Mouse (Mus musculus): ENCODE results near the gene Zfp85.
"Not testable (repeated sequence)": the region's sequence is repeated elsewhere in the genome, so short reads cannot be mapped to it uniquely, and the experiment has no call there.

Zfp85 gene

DNA sequence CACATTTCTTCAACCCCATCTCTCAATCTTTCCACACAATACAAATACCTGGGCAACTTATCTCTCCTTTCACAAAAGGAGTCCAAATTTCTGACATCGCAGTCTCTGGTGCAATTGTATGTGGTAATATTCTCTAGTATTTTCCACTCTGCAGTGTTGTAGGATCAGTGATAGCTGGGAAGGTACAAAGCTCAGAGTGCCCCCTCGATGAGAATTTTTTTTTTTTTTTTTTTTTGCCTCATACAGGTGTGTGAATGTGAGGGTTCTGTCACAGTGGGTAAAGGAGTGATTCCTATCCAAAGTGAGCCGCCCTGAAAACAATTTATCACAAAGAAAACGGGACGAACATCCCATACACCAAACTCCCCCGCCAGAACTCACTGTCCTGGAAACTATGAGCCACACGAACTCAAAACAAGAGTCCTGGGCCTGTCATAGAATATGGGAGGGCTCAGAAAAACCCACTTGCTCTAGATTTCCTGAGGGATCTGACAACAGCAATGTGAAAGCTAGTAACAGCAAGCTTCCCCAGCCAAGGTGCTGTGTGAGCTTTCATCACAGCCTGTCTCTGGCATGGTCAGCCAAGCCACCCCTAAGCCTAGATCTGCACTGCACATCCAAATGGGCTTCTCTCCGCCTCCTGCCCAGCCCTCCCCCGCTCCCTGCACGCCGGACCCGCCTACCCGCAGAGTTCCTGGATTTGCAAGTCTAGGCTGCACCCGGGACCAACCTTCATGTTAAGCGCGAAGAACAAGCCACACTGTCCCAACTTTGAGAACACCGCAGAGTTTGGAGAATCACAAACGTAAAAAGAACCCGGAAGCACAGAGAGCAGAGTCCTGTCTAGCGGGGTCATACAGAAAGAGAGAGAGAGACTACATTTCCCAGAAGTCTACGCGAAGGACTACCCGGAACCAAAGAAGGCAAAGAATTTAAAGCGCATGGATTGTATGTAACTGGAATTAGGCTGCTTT, at the start of gene Zfp85:
Zfp85 (minus strand) TSS at position 896 of the 974 bp plus-strand sequence.
- DNase-seq (ENCODE audit: low read depth, low spot score) = peak; percentile 95

DNA sequence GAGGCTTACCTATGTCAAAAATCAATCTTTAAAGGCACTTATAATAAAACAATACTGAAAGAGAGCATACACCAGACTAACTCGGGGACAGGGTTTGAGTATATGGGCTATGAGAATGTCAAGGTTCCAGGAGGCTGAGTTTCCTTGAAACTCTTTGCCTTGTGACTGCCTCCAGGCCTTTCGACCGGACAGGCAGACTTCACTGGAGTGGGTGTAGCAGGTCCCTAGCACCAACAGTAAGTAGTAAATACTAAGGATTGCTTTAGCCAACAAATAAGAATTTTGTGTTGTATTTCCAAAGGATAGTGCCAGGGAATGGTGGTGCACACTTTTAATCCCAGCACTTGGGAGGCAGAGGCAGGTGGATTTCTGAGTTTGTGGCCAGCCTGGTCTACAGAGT, 44.1 kb upstream of the Zfp85 start:
- peak; percentile 54 for DNase-seq (ENCODE audit: low read depth, low spot score)

DNA sequence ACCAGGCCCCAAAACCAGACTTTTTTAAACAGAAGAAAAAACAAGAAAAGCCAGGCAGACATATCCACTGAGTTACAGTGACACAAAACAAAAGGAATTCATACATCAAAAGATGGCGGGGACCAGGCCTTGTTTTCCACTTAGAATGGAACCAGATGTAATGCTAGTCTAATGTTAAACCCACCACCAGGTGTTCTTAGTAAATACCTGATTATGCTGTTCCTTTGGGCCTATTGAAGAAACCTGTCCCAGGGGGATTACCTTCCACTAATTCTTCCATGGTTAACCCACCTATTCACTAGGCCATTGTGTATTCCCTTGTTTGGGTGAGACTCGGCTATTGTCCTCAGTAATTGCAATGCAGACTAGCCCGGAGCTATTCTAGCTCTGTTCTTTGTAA, 43.6 kb upstream of the Zfp85 start:
- DNase-seq (ENCODE audit: low read depth, low spot score) = peak; percentile 82

DNA sequence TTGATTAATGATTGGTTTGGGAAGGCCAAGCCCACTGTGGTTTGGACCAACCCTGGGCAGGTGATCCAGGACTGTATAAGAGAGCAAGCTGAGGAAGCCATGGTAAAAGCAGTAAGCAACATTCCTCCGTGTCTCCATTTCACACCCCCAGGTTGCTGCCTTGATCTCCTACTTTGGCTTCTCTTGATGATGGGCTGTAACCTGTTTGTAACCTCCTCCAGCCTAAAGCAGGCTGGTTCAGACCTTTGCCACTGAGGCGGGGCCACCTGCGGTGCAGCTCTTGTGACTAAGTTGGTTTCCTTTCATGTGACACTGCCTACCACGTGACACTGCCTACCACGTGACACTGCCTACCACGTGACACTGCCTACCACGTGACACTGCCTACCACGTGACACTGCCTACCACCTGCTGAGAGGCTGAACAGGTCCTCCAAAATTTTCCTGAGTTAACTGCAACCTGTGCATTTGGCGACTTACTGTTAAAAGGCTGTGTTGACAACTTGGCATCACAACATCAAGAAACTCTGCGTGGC, 37.0 kb upstream of the Zfp85 start:
- DNase-seq (ENCODE audit: low read depth, low spot score) = peak; percentile 66

DNA sequence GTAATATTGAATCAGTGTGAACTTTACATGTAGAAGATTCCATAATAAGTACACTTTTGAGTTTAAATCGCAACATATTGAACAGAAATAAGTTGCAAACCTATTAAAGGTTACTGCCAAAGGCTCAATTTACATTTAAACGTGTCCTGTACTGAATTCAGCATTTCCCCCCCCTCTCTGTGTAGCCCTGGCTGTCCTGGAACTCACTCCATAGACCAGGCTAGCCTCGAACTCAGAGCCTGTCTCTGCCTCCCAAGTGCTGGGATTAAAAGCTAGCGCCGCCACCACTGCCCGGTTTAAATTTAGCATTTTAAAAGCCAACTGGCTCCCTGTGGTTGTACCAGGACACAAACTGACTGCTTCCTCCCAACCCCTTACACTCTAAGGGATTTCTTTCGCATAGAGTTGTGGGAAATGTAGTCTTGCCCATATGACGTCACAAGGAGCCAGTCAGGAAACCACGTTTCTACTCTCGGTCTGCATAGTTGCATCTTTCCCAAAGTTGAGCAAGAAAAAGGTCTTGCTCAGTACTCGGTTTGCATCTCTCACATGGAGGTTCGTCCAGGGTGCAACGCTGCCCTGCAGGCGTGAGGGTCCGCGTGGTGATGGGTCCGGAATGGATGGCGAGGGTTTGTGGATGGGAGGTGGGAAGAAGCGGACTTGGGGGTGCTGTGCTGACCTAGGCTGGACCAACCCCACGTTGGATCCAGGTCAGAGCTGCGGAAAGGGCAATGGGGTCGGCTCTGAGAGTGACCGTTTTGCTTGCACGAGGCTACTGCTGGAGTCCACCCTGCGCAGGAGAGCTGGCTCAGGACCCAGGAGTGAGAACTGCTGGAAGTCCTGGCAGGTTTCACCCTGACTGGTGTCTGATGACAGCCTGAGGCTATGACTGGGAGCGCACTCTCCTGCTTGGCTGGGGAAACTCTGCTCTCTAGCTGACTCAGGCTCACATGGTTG, 24.5 kb upstream of the Zfp85 start, which contains the start of gene Zfp493:
Zfp493 (plus strand) TSS at position 429 of the 957 bp plus-strand sequence.
- DNase-seq (ENCODE audit: low read depth, low spot score) = peak; percentile 97

DNA sequence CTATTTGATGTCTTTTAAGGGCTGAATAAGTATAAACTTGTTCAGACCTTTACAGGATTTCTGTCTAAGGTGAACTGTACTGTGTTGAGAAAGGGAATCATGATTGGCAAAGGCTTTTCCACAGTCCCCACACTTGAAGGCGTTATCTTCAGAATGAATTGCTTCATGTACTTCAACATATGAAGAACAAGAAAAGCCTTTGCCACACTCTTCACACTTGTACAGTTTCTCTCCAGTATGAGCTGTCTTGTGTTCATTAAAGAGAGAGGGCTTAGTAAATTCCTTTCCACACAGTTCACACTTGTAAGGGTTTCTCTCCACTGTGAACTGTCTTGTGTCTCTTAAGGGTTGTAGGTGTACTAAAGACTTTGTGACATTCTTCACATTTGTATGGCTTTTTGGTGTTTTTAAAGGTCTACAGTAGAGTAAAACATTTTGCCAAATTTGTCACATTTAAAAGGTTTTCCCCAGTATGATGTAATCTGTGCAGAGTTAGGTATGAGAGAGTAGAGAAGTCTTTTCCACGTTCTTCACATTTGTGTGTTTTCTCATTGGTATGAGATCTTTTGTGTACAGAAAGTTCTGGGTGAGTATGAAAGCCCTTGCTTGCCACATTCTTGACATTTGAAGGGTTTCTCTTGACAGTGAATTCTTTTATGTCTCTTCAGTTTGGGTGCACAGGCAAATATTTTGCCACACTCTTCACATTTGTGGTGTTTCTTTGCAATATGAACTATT, 8.2 kb upstream of the Zfp85 start:
- DNase-seq (ENCODE audit: low read depth, low spot score) = no peak

DNA sequence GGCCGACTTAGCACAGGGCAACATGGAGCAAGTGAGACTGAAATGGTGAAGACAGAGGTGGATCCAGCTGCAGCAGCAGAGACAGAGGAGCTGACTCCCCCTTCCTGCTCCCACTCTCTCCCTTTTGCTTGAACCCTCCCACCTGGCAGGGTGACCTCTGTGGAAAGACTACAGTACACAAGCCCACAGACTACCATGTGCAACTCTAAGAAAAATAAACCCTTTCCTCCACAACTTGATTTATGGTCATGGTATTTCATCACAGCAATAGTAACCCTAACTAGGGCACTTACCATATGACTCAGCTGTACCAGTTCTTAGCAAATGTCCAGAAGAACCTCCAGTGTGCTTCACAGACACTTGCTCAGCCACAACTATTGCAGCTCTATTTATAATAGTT, 4.9 kb upstream of the Zfp85 start:
- DNase-seq (ENCODE audit: low read depth, low spot score) = no peak

DNA sequence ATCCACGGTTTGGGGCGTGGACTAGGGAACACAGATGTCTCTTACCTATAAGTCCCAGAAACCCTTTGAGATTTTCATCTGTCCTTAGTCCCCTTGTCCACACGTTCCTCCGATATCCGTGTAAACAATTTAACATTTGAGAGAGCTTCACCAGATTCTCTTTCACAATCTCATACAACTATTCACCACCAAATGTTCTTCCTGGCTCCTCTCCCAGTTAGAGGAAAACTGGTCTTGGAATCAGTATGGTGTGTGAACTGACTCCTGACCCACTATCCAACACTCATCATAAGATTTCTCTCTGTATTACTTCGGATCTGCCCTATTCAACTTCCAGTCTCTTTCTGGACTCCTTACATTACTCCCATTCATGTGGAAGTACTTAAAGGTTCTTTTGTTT, 733 bp upstream of the Zfp85 start:
- DNase-seq (ENCODE audit: low read depth, low spot score) = no peak

DNA sequence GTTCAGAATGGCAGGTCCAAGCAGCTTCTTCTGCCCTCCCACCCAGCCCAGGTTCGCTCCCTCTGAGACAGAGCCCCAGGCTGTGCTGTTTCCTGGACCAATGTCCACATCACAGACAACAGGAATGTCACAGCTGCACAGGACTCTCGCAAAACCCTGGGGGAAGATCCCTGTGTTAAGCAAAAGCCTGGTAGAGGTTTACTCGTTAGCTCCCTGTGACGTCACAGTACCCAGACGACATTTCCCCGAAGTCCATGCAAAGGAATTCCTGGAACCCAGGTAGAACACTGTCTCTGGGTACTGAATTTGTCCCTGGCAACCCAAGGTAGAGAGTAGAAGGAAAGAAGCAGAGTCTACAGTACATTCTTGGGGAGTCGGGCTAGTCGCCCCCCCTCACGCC, 11.1 kb downstream of the Zfp85 start:
- DNase-seq (ENCODE audit: low read depth, low spot score) = peak; percentile 71

DNA sequence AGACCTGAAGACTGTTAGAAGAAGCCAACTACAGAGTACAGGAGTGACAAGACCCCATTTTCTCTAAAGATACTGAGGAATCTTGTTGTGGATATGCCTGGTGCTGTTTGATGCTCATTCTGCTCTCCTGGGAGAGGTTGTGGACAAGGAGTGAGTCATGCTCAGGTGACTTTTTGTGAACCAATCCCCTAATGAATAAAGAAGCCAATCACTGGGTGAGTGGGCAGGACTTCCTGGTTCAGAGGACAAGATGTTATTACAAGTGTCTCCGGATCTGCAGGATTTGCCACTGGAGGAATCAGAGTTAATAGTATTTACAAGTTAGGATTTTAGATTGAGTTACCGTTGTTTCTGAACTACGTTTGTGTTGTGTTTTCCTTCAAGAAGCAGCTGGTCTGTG, 12.1 kb downstream of the Zfp85 start:
- peak; percentile 87 for DNase-seq (ENCODE audit: low read depth, low spot score)

DNA sequence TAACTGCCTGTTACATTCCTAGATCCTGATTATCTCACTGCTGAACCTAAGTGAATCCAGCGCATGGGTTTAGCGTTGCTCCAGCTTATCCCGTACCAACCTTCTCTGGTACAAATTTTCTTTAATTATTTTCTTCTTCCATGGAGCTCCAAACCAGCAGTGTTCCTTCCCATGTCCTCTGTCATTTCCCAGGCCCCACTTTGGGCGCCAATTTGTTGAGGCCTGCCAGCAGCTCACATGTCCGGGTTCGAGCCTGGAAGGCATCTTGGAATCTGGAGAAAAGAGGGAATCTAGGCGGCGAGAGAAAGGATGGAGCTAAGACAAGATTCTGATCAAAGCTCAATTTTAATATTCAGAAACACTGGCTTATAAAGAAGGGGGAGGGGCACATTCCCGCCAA, 20.6 kb downstream of the Zfp85 start:
- peak; percentile 54 for DNase-seq (ENCODE audit: low read depth, low spot score)

DNA sequence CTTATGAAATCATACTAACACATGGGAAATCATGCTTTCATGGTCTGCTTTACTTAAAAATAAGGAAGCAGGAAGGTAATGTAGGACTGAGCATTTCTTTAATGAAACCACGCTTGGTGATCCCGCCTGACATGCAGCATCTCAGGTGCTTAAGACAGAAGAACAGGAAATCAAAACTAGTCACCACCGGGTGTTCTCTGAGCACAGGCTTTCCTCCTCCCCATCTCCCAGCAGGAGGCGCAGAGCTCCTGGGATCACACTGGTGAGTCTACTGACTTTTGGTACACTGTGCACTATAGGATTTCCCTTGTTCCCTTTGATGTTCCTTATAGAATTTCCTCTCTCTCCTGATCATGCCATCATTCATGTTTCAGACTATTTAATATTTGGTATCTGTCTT, 25.6 kb downstream of the Zfp85 start:
- DNase-seq (ENCODE audit: low read depth, low spot score) = peak; percentile 40

DNA sequence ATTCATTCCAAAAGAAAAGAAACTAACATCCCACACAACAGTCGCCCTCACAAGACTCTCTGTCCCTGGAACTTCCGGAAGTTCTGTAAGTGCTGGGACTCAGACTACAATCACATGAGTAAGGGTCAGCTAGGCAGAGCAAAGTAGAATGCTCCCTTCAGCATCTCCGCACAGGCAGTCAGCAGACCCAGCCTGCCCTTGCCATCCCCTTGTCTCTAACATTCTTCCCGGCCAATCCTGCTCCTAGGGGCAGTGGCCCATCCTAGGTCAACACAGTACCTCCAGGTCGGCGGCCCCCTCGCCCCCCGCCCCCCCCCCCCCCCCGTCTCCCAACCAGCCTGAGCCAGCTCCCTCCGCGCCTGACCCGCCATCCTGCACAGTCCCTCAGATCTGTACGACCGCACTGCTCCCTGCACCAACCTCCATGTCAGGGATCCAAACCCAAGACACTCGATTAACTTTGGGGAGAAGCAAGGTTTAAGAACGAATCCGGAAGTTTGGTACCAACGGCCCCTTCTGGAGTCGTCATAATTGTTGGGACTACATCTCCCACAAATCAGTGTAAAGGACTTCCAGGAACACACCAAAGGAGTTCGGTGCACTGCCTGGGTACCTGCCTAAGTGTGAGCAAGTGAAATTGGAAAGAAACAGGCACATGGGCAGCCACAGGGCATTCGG, 26.2 kb downstream of the Zfp85 start, which contains the start of gene Zfp65:
Zfp65 (minus strand) TSS at position 533 of the 678 bp plus-strand sequence.
- peak; percentile 80 for DNase-seq (ENCODE audit: low read depth, low spot score)

DNA sequence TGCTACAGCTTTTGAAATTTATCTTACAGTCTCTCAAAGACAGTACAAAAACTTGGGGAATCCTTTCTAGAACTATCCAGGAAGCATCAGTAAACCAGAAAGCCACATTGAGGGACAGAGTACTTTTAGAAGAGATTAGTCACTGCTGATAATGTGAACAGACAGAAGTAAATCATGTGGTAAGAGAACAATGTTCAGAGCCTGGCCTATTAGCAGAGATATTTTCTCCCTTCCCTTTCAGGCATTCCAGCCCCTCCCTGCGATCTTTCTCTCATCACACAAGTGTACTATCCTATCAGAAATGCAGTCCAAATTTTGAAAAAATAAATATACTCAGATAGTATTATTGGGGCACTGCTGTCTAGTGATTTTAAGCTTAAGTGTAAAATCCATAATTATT, 26.9 kb downstream of the Zfp85 start:
- no peak for DNase-seq (ENCODE audit: low read depth, low spot score)

DNA sequence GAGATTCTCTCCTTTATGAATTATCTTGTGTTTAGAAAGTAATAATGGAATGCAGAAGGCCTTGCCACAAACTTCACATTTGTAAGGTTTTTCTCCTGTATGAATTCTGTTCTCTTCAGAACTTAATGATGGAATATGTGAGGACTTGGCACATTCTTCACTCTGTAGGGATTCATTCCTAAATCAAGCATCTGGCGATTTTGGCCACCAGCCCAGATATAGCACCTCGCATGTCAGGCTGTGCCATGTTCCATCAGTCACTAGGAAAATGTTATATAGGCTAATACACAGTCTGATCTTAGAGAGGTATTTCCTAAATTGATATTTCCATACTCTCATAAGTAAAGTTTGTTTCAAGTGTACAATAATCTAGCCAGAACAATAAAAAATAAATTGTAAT, 29.7 kb downstream of the Zfp85 start:
- not testable (repeated sequence) for DNase-seq (ENCODE audit: low read depth, low spot score)

DNA sequence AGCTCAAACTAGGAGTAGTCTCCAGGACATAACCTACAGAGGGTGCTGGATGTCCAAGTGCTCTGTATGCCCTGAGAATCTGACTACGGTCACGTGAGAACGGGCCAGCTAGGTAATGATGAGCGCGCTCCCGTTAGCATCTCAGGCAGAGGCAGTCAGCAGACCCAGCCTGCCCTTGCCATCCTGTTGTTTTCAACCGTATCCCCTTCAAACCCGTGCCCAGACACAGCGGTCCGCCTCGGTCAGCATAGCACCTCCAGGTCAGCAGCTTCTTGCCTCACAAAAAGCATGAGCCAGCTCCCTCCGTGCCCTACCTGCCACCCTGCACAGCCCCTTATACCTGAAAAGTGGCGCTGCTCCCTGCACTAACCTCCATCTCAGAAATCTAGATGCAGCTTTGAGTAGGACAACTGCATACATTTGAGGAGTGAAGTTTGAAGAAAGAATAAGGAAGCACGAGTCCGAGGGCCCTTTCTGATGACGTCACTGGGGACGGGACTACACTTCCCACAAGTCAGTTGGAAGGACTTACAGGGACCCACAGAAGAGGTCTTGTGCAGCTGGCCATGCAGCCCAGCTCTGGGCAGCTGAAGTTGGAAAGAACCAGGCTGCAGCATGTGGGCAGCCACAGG, 31.1 kb downstream of the Zfp85 start:
- DNase-seq (ENCODE audit: low read depth, low spot score) = peak; percentile 93
